Mouse (Mus musculus) thymus, adult 2 months (tissue): ENCODE results near the gene Dpf3. TPM values are rescaled to one million over a fixed set of nuclear protein-coding genes. Genes with fewer than 3 reads are reported as not detected.

Source experiments
- DNase-seq: peaks from one replicate; pipeline ENCODE4 v3.0.0; 2021
- H3K27ac ChIP-seq: fragments of 200-500 bp; 2 replicates; pipeline ENCODE4 v1.5.1; 2012; ENCODE audit warnings: low read length, control low read depth; ENCODE audit not compliant: control insufficient read depth, insufficient read depth
- H3K27me3 ChIP-seq: fragments of 200-500 bp; 2 replicates; pipeline ENCODE4 v1.6.1; 2012; ENCODE audit warnings: mild to moderate bottlenecking, low read length, moderate library complexity, mixed read lengths; ENCODE audit not compliant: control insufficient read depth, insufficient read depth
- H3K36me3 ChIP-seq: fragments of 200-500 bp; 2 replicates; pipeline ENCODE4 v1.6.1; 2012; ENCODE audit warnings: mild to moderate bottlenecking, low read length, moderate library complexity; ENCODE audit not compliant: control insufficient read depth, insufficient read depth
- H3K4me1 ChIP-seq: fragments of 200-500 bp; replicated peaks from 2 replicates; pipeline ENCODE4 v1.6.1; 2012; ENCODE audit warnings: low read length; ENCODE audit not compliant: control insufficient read depth, insufficient read depth
- H3K4me3 ChIP-seq: fragments of 200-500 bp; 2 replicates; pipeline ENCODE4 v1.5.1; 2012; ENCODE audit warnings: mild to moderate bottlenecking, low read length, control low read depth, moderate library complexity; ENCODE audit not compliant: control insufficient read depth, insufficient read depth
- CTCF ChIP-seq: fragments of 200-500 bp; IDR thresholded peaks from 2 replicates; pipeline ENCODE4 v1.5.1; 2012; ENCODE audit warnings: mild to moderate bottlenecking, control low read depth, low read length, moderate library complexity, borderline replicate concordance; ENCODE audit not compliant: control insufficient read depth, poor library complexity, insufficient read depth; ENCODE audit errors: extremely low read depth
- POLR2A ChIP-seq: fragments of 200-500 bp; IDR thresholded peaks from 2 replicates; pipeline ENCODE4 v1.6.1; 2012; ENCODE audit warnings: mild to moderate bottlenecking, low read length, control low read depth, moderate library complexity; ENCODE audit not compliant: control insufficient read depth, poor library complexity, insufficient read depth; ENCODE audit errors: extremely low read depth
- WGBS: fragments of 180-500 bp; shearing (Covaris S2); methylation state at CpG from one replicate; pipeline ENCODE4 v1.1.7; 2018; 5-methylcytosine and 5-hydroxymethylcytosine counted together
- polyA plus RNA-seq: library from polyadenylated mRNA; depleted of rRNA; stranded (reverse); fragments of >200 nt; gene quantifications from 2 replicates; pipeline ENCODE4 v1.2.3, GENCODE M21; 2012; rRNA removed

Gene Dpf3
- polyA plus RNA-seq, 1 experiment: 0.65 TPM

DNA sequence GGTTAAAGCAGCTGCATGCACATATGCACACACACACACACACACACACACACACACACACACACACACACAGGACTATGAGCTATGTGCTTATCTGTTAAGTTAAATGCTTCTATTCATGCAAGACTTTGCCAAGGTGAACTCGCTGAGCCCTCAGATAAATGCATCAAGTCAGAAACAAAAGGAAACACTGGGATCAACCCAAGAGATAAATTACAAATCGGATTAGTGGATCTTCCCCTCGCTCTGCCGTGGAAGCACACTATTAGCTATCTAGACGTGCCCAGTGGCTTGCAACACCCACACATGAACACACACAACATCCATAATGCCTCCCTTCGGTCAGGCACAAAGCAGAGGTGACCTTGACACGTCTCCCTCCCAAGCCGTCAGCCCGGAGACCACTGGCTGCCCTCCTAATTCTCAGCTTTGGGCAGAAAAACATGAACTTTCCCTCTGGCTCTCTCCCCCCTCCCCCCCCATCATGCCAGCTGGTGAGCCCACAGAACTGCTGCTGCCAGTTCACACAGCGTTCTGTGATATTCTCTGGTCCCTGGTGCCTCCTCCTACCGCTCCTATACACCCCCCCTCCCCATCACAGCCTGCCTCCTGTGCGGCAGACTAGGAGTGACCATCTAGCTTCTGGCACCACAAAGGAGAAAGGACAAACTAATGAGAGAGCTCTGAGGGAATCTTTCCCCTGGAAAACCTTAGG, 317.9 kb downstream of the Dpf3 start:
- no peak overlapping the region for H3K27ac ChIP-seq
- WGBS: 81% methylated on average over 12 of the region's 12 CpGs

DNA sequence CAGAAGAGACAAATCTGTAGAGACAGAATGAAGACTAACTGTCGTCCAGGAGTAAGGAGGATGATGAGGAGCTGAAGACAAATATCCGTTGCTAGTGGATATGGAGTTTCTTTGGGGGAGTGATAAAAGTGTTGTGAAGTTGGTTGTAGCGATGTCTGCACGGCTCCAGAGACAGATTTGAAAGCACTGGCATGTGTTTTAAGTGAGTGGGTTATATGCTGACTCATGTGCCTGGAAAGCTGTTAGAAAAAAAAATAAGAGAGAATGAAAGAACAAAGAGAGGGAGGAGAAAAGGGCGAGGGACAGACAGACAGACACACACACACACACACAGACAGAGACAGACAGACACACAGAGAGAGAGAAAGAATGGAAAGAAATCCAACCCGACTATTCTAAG, 319.2 kb downstream of the Dpf3 start:
- Histone ChIP-seq H3K27ac (no peak overlapping the region), H3K27me3 (no peaks in the 10 kb centered on the region), H3K4me1 (no peaks in the 10 kb centered on the region), H3K36me3 (no peaks in the 10 kb centered on the region), H3K4me3 (no peak overlapping the region)
- TF ChIP-seq CTCF: no peak
- TF ChIP-seq POLR2A: no peak
- DNase-seq: no peak
- 72% methylated on average over 6 of the region's 6 CpGs for WGBS

More for the DNA sequence above, 317.9 kb downstream of the Dpf3 start:
- DNase-seq: no peak
- Histone ChIP-seq H3K4me1 (no peaks in the 10 kb centered on the region), H3K27me3 (no peaks in the 10 kb centered on the region), H3K4me3 (no peak overlapping the region), H3K36me3 (no peaks in the 10 kb centered on the region)
- TF ChIP-seq CTCF (no peak), POLR2A (no peak)

DNA sequence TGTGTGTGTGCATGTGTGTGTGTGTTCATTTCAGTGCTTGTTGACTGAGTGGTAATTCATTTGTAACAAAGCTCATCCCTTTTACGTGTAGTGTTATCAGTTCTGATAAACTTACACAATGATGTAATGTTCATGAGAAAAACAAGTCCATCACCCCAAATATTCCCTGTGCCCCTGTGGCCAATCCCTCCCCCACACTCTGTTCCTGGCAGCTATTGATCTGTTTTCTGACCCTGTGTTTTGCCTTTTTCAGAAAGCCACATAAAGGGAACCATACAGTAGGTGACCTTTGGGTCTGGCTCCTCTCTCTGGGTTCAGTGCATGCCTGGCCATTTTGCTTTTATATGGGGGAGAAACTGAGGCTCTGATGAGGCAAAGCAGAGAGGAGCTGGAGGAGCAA, 322.5 kb downstream of the Dpf3 start:
- WGBS: 82% methylated on average over 1 of the region's 1 CpGs
- DNase-seq: no peak
- Histone ChIP-seq H3K4me3 (no peak overlapping the region), H3K27me3 (no peaks in the 10 kb centered on the region), H3K36me3 (no peaks in the 10 kb centered on the region), H3K4me1 (no peaks in the 10 kb centered on the region), H3K27ac (no peak overlapping the region)
- TF ChIP-seq CTCF (no peak), POLR2A (no peak)

Other genes with a start within 250 kb of the Dpf3 start
- gene Dcaf4, start 32.8 kb upstream of the Dpf3 start, polyA plus RNA-seq: 33.7 and 36.6 TPM in 2 replicates
- 43.4 and 50.2 TPM in 2 replicates for gene Zfyve1, start 109.5 kb upstream of the Dpf3 start, polyA plus RNA-seq
- gene Rbm25, start 143.5 kb upstream of the Dpf3 start, polyA plus RNA-seq: 45.1 and 49.2 TPM in 2 replicates
- gene Psen1, start 200.4 kb upstream of the Dpf3 start, polyA plus RNA-seq: 31.3 and 31.5 TPM in 2 replicates